Mouse (Mus musculus): ENCODE data around the gene Arl15. TPM values are rescaled to one million over a fixed set of nuclear protein-coding genes. Genes with fewer than 3 reads are reported as not detected.
A peak's percentile ranks its signal among the peaks of the same experiment; 100 is the strongest.

Arl15 gene
- polyA plus RNA-seq, 1 experiment from 2014 or later = 19.7 TPM

- WGBS = 46% methylated on average over 10 of the region's 10 CpGs
Observed at GRCm38 (mm10) chr13:114109441-114109840, 315.1 kb downstream of the Arl15 start.

GRCm38 (mm10) chr13:114109845-114110244 lies 315.5 kb downstream of the Arl15 start:
- no peak overlapping the region for H3K9ac ChIP-seq (replicated peaks; ENCODE audit: low read depth, low read length)
- no peaks in the 10 kb centered on the region for H3K9me3 ChIP-seq (ENCODE audit: control insufficient read depth, low read length)
- H3K27ac ChIP-seq (ENCODE audit: low read length) = no peak overlapping the region
- H3K4me3 ChIP-seq (replicated peaks; ENCODE audit: low read length) = no peak overlapping the region
- H3K4me1 ChIP-seq (replicated peaks; ENCODE audit: control insufficient read depth, insufficient read depth, low read length) = peaks cover 8% of the 10 kb centered on the region
- no peaks in the 10 kb centered on the region for H3K36me3 ChIP-seq (ENCODE audit: control insufficient read depth, insufficient read depth)
- no peaks in the 10 kb centered on the region for H3K27me3 ChIP-seq (replicated peaks; ENCODE audit: control insufficient read depth, insufficient read depth, low read length)
- peak; percentile 59 for ATAC-seq
- no peak overlapping the region for H3K4me2 ChIP-seq (ENCODE audit: low read length)
- 14% methylated on average over 4 of the region's 4 CpGs for WGBS

More at GRCm38 (mm10) chr13:114109441-114109840, 315.1 kb downstream of the Arl15 start:
- no peak overlapping the region for H3K4me2 ChIP-seq (ENCODE audit: low read length)
- peaks cover 8% of the 10 kb centered on the region for H3K4me1 ChIP-seq (replicated peaks; ENCODE audit: control insufficient read depth, insufficient read depth, low read length)
- no peak overlapping the region for H3K4me3 ChIP-seq (replicated peaks; ENCODE audit: low read length)
- H3K9ac ChIP-seq (replicated peaks; ENCODE audit: low read depth, low read length) = no peak overlapping the region
- peak; percentile 33 for ATAC-seq
- no peaks in the 10 kb centered on the region for H3K27me3 ChIP-seq (replicated peaks; ENCODE audit: control insufficient read depth, insufficient read depth, low read length)
- no peak overlapping the region for H3K27ac ChIP-seq (ENCODE audit: low read length)
- H3K36me3 ChIP-seq (ENCODE audit: control insufficient read depth, insufficient read depth) = no peaks in the 10 kb centered on the region
- H3K9me3 ChIP-seq (ENCODE audit: control insufficient read depth, low read length) = no peaks in the 10 kb centered on the region

- ATAC-seq = no peak
- H3K4me1 ChIP-seq (replicated peaks; ENCODE audit: control insufficient read depth, insufficient read depth, low read length) = peaks cover 3% of the 10 kb centered on the region; the same call in 1 of the 2 replicates
- no peak overlapping the region for H3K9ac ChIP-seq (replicated peaks; ENCODE audit: low read depth, low read length)
- H3K4me2 ChIP-seq (ENCODE audit: low read length) = no peak overlapping the region
- WGBS = 53% methylated on average over 2 of the region's 2 CpGs
- H3K9me3 ChIP-seq (ENCODE audit: control insufficient read depth, low read length) = no peaks in the 10 kb centered on the region
- H3K27ac ChIP-seq (ENCODE audit: low read length) = no peak overlapping the region
- H3K4me3 ChIP-seq (replicated peaks; ENCODE audit: low read length) = no peak overlapping the region
- no peaks in the 10 kb centered on the region for H3K27me3 ChIP-seq (replicated peaks; ENCODE audit: control insufficient read depth, insufficient read depth, low read length)
- no peaks in the 10 kb centered on the region for H3K36me3 ChIP-seq (ENCODE audit: control insufficient read depth, insufficient read depth)
Observed at GRCm38 (mm10) chr13:114113516-114113915, 319.2 kb downstream of the Arl15 start.

- Histone ChIP-seq H3K4me3 (replicated peaks; ENCODE audit: low read length) (no peak overlapping the region), H3K9ac (replicated peaks; ENCODE audit: low read depth, low read length) (no peak overlapping the region), H3K36me3 (ENCODE audit: control insufficient read depth, insufficient read depth) (no peaks in the 10 kb centered on the region), H3K9me3 (ENCODE audit: control insufficient read depth, low read length) (no peaks in the 10 kb centered on the region), H3K4me2 (ENCODE audit: low read length) (no peak overlapping the region), H3K27me3 (replicated peaks; ENCODE audit: control insufficient read depth, insufficient read depth, low read length) (no peaks in the 10 kb centered on the region), H3K27ac (ENCODE audit: low read length) (no peak overlapping the region), H3K4me1 (replicated peaks; ENCODE audit: control insufficient read depth, insufficient read depth, low read length) (peaks cover 3% of the 10 kb centered on the region; the same call in 1 of the 2 replicates)
- 95% methylated on average over 12 of the region's 12 CpGs for WGBS
- ATAC-seq = no peak
Observed at GRCm38 (mm10) chr13:114114586-114114985, 320.3 kb downstream of the Arl15 start.

GRCm38 (mm10) chr13:114115106-114115505 lies 320.8 kb downstream of the Arl15 start:
- H3K4me3 ChIP-seq (replicated peaks; ENCODE audit: low read length) = no peak overlapping the region
- WGBS = 93% methylated on average over 4 of the region's 4 CpGs
- no peaks in the 10 kb centered on the region for H3K27me3 ChIP-seq (replicated peaks; ENCODE audit: control insufficient read depth, insufficient read depth, low read length)
- no peak overlapping the region for H3K9ac ChIP-seq (replicated peaks; ENCODE audit: low read depth, low read length)
- no peak overlapping the region for H3K27ac ChIP-seq (ENCODE audit: low read length)
- H3K9me3 ChIP-seq (ENCODE audit: control insufficient read depth, low read length) = no peaks in the 10 kb centered on the region
- no peak overlapping the region for H3K4me2 ChIP-seq (ENCODE audit: low read length)
- no peak for ATAC-seq
- H3K36me3 ChIP-seq (ENCODE audit: control insufficient read depth, insufficient read depth) = no peaks in the 10 kb centered on the region
- no peaks in the 10 kb centered on the region for H3K4me1 ChIP-seq (replicated peaks; ENCODE audit: control insufficient read depth, insufficient read depth, low read length)

GRCm38 (mm10) chr13:114118104-114118830 lies 324.0 kb downstream of the Arl15 start:
- WGBS = 86% methylated on average over 19 of the region's 19 CpGs
- no peak overlapping the region for H3K9ac ChIP-seq (replicated peaks; ENCODE audit: low read depth, low read length)
- H3K9me3 ChIP-seq (ENCODE audit: control insufficient read depth, low read length) = no peaks in the 10 kb centered on the region
- H3K4me2 ChIP-seq (ENCODE audit: low read length) = no peak overlapping the region
- no peaks in the 10 kb centered on the region for H3K27me3 ChIP-seq (replicated peaks; ENCODE audit: control insufficient read depth, insufficient read depth, low read length)
- no peaks in the 10 kb centered on the region for H3K4me1 ChIP-seq (replicated peaks; ENCODE audit: control insufficient read depth, insufficient read depth, low read length)
- no peak overlapping the region for H3K27ac ChIP-seq (ENCODE audit: low read length)
- no peaks in the 10 kb centered on the region for H3K36me3 ChIP-seq (ENCODE audit: control insufficient read depth, insufficient read depth)
- no peak for ATAC-seq
- no peak overlapping the region for H3K4me3 ChIP-seq (replicated peaks; ENCODE audit: low read length)

GRCm38 (mm10) chr13:114119816-114120215 lies 325.5 kb downstream of the Arl15 start:
- Histone ChIP-seq H3K9me3 (ENCODE audit: control insufficient read depth, low read length) (no peaks in the 10 kb centered on the region), H3K4me1 (replicated peaks; ENCODE audit: control insufficient read depth, insufficient read depth, low read length) (no peaks in the 10 kb centered on the region), H3K36me3 (ENCODE audit: control insufficient read depth, insufficient read depth) (no peaks in the 10 kb centered on the region), H3K9ac (replicated peaks; ENCODE audit: low read depth, low read length) (no peak overlapping the region), H3K4me2 (ENCODE audit: low read length) (no peak overlapping the region), H3K27me3 (replicated peaks; ENCODE audit: control insufficient read depth, insufficient read depth, low read length) (no peaks in the 10 kb centered on the region), H3K4me3 (replicated peaks; ENCODE audit: low read length) (no peak overlapping the region), H3K27ac (ENCODE audit: low read length) (no peak overlapping the region)
- ATAC-seq = no peak
- WGBS = 95% methylated on average over 4 of the region's 4 CpGs

GRCm38 (mm10) chr13:114121591-114121990 lies 327.3 kb downstream of the Arl15 start:
- Histone ChIP-seq H3K4me3 (replicated peaks; ENCODE audit: low read length) (no peak overlapping the region), H3K4me2 (ENCODE audit: low read length) (no peak overlapping the region), H3K36me3 (ENCODE audit: control insufficient read depth, insufficient read depth) (no peaks in the 10 kb centered on the region), H3K27me3 (replicated peaks; ENCODE audit: control insufficient read depth, insufficient read depth, low read length) (no peaks in the 10 kb centered on the region), H3K9ac (replicated peaks; ENCODE audit: low read depth, low read length) (no peak overlapping the region), H3K9me3 (ENCODE audit: control insufficient read depth, low read length) (no peaks in the 10 kb centered on the region), H3K4me1 (replicated peaks; ENCODE audit: control insufficient read depth, insufficient read depth, low read length) (no peaks in the 10 kb centered on the region), H3K27ac (ENCODE audit: low read length) (no peak overlapping the region)
- 96% methylated on average over 9 of the region's 9 CpGs for WGBS
- no peak for ATAC-seq

- Histone ChIP-seq H3K27me3 (replicated peaks; ENCODE audit: control insufficient read depth, insufficient read depth, low read length) (no peaks in the 10 kb centered on the region), H3K4me2 (ENCODE audit: low read length) (no peak overlapping the region), H3K9ac (replicated peaks; ENCODE audit: low read depth, low read length) (no peak overlapping the region), H3K27ac (ENCODE audit: low read length) (no peak overlapping the region), H3K36me3 (ENCODE audit: control insufficient read depth, insufficient read depth) (no peaks in the 10 kb centered on the region), H3K4me1 (replicated peaks; ENCODE audit: control insufficient read depth, insufficient read depth, low read length) (no peaks in the 10 kb centered on the region), H3K4me3 (replicated peaks; ENCODE audit: low read length) (no peak overlapping the region), H3K9me3 (ENCODE audit: control insufficient read depth, low read length) (no peaks in the 10 kb centered on the region)
- WGBS = 88% methylated on average over 3 of the region's 3 CpGs
- ATAC-seq = no peak
Observed at GRCm38 (mm10) chr13:114123391-114123790, 329.1 kb downstream of the Arl15 start.
